In genomic region chr8:47404852-47405251, GRCm38 (mm10) we compare ENCODE assay signal across 27 mouse cellular contexts.
"Had no signal": no experiment of that assay in that cellular context is flagged by ENCODE, and none has a peak within 500 bp of the region (broad histone marks: within the 10 kb centered on the region; RNA-seq: fewer than 3 reads in every experiment).

No protein-coding gene starts in this region.

- H3K4me3 ChIP-seq: embryonic facial prominence, embryonic 10.5 days; embryonic facial prominence, embryonic 12.5 days; embryonic facial prominence, embryonic 13.5 days; embryonic facial prominence, embryonic 15.5 days; erythroblast, embryonic 14.5 days; forebrain, embryonic 10.5 days; forebrain, embryonic 12.5 days; forebrain, embryonic 13.5 days; forebrain, embryonic 15.5 days; gastrocnemius, adult 2 months had no signal

- ATAC-seq: forebrain, embryonic 13.5 days; forebrain, embryonic 14.5 days; forebrain, embryonic 15.5 days; forebrain, embryonic 16.5 days; forebrain, postnatal 0 days had no signal

- H3K36me3 ChIP-seq: embryonic facial prominence, embryonic 10.5 days; embryonic facial prominence, embryonic 12.5 days; embryonic facial prominence, embryonic 13.5 days; embryonic facial prominence, embryonic 15.5 days; forebrain, embryonic 10.5 days; forebrain, embryonic 12.5 days; forebrain, embryonic 15.5 days had no signal

- DNase-seq: cerebellum, adult 18-20 months; cerebellum, adult 2 months; cerebellum, adult 8-10 months; cerebellum, adult 9-10 months; cerebellum, adult 9-11 months; cerebellum, postnatal 10 days; cerebellum, postnatal 14 days; cerebellum, postnatal 25 days; cerebellum, postnatal 36 days; embryo, embryonic 11 days; forebrain, postnatal 0 days; gastrocnemius, adult 2 months; gastrocnemius, postnatal 10 days; gastrocnemius, postnatal 14 days; gastrocnemius, postnatal 25 days; gastrocnemius, postnatal 36 days had no signal

- H3K4me1 ChIP-seq: embryonic facial prominence, embryonic 12.5 days; embryonic facial prominence, embryonic 13.5 days; forebrain, embryonic 15.5 days had no signal

- H3K9me3 ChIP-seq: embryonic facial prominence, embryonic 10.5 days; embryonic facial prominence, embryonic 12.5 days; embryonic facial prominence, embryonic 13.5 days; embryonic facial prominence, embryonic 15.5 days; forebrain, embryonic 10.5 days; forebrain, embryonic 12.5 days; forebrain, embryonic 13.5 days; forebrain, embryonic 15.5 days had no signal

- H3K9ac ChIP-seq: embryonic facial prominence, embryonic 12.5 days; embryonic facial prominence, embryonic 13.5 days; embryonic facial prominence, embryonic 15.5 days; forebrain, embryonic 12.5 days; forebrain, embryonic 13.5 days; forebrain, embryonic 15.5 days; forebrain, postnatal 0 days had no signal

- H3K4me2 ChIP-seq: embryonic facial prominence, embryonic 12.5 days; embryonic facial prominence, embryonic 13.5 days; embryonic facial prominence, embryonic 15.5 days; forebrain, embryonic 12.5 days; forebrain, embryonic 13.5 days; forebrain, embryonic 15.5 days had no signal

- H3K27ac ChIP-seq: embryonic facial prominence, embryonic 10.5 days; embryonic facial prominence, embryonic 12.5 days; embryonic facial prominence, embryonic 13.5 days; embryonic facial prominence, embryonic 15.5 days; forebrain, embryonic 10.5 days; forebrain, embryonic 12.5 days; forebrain, embryonic 13.5 days; forebrain, embryonic 15.5 days; gastrocnemius, adult 2 months had no signal
